Mouse (Mus musculus) gastrocnemius, adult 2 months (tissue): ENCODE measurements around the gene Eif2b4. TPM values are rescaled to one million over a fixed set of nuclear protein-coding genes. Genes with fewer than 3 reads are reported as not detected.
"Not testable (repeated sequence)": the region's sequence is repeated elsewhere in the genome, so short reads cannot be mapped to it uniquely, and the experiment has no call there.

ENCODE experiments used
- DNase-seq: peaks from one replicate; pipeline ENCODE4 v3.0.0; 2022
- H3K27ac ChIP-seq: fragments of 200-600 bp; 2 replicates; pipeline ENCODE4 v1.8.1; 2022; ENCODE audit warnings: mild to moderate bottlenecking
- H3K4me3 ChIP-seq: fragments of 200-600 bp; 2 replicates; pipeline ENCODE4 v1.8.1; 2022; ENCODE audit warnings: mild to moderate bottlenecking, moderate library complexity
- CTCF ChIP-seq: fragments of 200-600 bp; IDR thresholded peaks from 2 replicates; pipeline ENCODE4 v1.8.1; 2022; ENCODE audit warnings: antibody characterized with exemption, mild to moderate bottlenecking, moderate library complexity
- intact Hi-C: fragments of 180-260 bp; cut with DNase I; formaldehyde crosslinking; loops from one replicate; pipeline ENCODE4 v1.15.1; 2025
- total RNA-seq, 2 experiments: library from RNA; stranded (reverse); gene quantifications; 2 replicates each; pipeline ENCODE4 v1.2.3; 2021

The Eif2b4 gene
- total RNA-seq, 2 experiments from 2014 or later: 39.5 to 53.9 TPM

DNA sequence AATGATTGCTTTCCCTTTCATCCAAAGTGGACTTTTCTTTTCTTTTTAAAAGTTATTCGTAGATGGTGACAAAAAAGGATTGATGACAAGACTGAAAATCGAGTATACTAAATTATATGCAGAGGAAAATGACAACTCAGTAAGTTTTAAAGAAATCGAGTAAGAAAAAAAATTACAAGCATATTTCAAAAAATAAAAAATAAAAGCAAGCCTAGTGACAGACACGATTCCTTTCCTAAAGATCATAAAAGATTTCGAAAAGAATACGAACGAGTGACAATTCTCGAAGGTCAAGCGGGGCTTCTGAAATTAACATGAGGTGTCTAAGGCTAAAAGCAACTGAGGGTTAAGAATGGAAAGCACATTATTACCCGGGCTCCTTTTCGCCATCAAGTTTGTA is 26.2 kb upstream of the Eif2b4 start:
- intact Hi-C loops: loop anchor here (5.0 kb wide), 1 partner anchor 108 kb away; no protein-coding TSS in a partner anchor

GRCm38 (mm10) chr5:31219070-31219469 is 25.8 kb upstream of the Eif2b4 start:
- no peak for DNase-seq
- Histone ChIP-seq H3K27ac (peak overlapping the region; percentile 96), H3K4me3 (peak overlapping the region; percentile 98)
- peak; percentile 51 for TF ChIP-seq CTCF
- intact Hi-C loops: loop anchor here (5.0 kb wide), 1 partner anchor 108 kb away; no protein-coding TSS in a partner anchor

More for the DNA sequence above, 26.2 kb upstream of the Eif2b4 start:
- TF ChIP-seq CTCF: no peak
- Histone ChIP-seq H3K4me3 (peak overlapping the region; percentile 98), H3K27ac (peak overlapping the region; percentile 96)
- no peak for DNase-seq

DNA sequence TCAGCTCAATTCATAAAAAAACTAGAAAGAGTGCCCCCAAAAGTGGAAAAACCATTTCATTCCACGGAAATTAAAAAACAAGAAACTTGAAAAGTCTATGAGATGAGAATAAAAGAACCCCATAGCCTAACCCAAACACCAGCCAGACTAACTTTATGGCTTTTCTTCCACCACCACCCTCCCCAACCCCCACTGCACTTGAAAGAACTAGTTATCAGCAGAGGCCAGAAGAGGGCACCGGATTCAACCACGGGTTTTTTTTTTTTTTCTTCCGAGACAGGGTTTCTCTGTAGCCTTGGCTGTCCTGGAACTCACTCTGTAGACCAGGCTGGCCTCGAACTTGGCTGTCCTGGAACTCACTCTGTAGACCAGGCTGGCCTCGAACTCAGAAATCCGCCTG is 25.1 kb upstream of the Eif2b4 start:
- TF ChIP-seq CTCF: no peak
- intact Hi-C loops: loop anchor here (5.0 kb wide), 1 partner anchor 109 kb away; no protein-coding TSS in a partner anchor
- Histone ChIP-seq H3K27ac (no peak overlapping the region), H3K4me3 (no peak overlapping the region)
- DNase-seq: no peak

DNA sequence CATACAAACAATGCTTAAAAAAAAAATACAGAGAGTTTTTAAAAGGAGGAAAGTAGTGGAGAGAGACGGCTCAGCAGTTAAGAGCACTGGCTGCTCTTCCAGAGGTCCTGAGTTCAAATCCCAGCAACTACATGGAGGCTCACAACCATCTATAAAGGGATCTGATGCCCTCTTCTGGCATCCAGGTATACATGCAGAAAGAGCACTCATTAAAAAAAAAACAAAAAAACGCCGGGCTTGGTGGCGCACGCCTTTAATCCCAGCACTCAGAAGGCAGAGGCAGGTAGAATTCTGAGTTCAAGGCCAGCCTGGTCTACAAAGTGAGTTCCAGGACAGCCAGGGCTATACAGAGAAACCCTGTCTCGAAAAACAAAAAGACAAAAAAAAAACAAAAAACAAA is 23.3 kb upstream of the Eif2b4 start:
- intact Hi-C loops: loop anchor here (5.0 kb wide), 1 partner anchor 111 kb away; no protein-coding TSS in a partner anchor
- H3K4me3 ChIP-seq, H3K27ac ChIP-seq, DNase-seq: not testable (repeated sequence)

- no peak for TF ChIP-seq CTCF
- H3K27ac ChIP-seq: no peak overlapping the region
- H3K4me3 ChIP-seq: no peak overlapping the region
- no peak for DNase-seq
- intact Hi-C loops: no loop called here
Measured at GRCm38 (mm10) chr5:31204421-31204820, 11.2 kb upstream of the Eif2b4 start.

DNA sequence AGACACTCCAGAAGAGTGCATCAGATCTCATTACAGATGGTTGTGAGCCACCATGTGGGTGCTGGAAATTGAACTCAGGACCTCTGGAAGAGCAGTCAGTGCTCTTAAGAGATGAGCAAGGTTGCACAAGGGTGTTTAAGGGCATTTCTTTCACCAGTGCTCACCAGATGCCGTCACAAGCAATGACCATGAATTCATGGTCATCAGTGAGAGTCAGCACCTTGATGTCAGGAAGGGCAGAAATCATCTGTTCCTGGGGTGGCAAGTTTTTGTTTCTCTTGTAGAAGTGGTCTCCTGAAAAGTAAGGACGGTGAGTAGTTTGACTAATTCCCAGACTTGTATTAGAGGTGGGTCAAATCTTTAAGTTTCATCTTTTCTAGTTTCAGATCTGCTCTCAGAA is 10.6 kb upstream of the Eif2b4 start:
- Histone ChIP-seq H3K27ac (no peak overlapping the region), H3K4me3 (no peak overlapping the region)
- TF ChIP-seq CTCF: no peak
- DNase-seq: no peak
- intact Hi-C loops: loop anchor here (2.0 kb wide), 1 partner anchor 17 kb away; the partner anchor contains the start of gene Ppm1g

DNA sequence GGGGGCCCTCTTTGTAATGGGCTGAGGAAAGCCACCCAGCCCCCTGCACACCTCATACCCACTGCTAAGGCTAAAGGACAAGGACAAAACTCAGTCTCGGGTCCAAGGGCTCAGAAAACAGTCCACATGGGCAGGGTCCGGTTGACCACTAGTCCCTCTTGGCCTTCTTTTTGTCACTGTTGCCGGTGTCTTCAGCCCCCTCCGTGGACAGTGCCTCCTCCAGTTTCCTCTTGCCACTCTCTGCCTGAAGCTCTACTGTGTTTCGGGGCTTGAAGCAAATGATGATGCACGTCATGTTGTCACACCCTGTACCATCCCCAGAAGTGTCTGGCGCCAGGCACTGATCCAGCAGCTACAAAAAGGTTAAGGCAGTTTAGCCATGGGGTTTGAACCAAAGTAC is 9.7 kb upstream of the Eif2b4 start:
- peak overlapping the region; percentile 93 for H3K27ac ChIP-seq
- no peak for TF ChIP-seq CTCF
- intact Hi-C loops: loop anchor here (2.0 kb wide), 1 partner anchor 18 kb away; the partner anchor contains the start of gene Ppm1g
- H3K4me3 ChIP-seq: peak overlapping the region; percentile 91
- DNase-seq: no peak

DNA sequence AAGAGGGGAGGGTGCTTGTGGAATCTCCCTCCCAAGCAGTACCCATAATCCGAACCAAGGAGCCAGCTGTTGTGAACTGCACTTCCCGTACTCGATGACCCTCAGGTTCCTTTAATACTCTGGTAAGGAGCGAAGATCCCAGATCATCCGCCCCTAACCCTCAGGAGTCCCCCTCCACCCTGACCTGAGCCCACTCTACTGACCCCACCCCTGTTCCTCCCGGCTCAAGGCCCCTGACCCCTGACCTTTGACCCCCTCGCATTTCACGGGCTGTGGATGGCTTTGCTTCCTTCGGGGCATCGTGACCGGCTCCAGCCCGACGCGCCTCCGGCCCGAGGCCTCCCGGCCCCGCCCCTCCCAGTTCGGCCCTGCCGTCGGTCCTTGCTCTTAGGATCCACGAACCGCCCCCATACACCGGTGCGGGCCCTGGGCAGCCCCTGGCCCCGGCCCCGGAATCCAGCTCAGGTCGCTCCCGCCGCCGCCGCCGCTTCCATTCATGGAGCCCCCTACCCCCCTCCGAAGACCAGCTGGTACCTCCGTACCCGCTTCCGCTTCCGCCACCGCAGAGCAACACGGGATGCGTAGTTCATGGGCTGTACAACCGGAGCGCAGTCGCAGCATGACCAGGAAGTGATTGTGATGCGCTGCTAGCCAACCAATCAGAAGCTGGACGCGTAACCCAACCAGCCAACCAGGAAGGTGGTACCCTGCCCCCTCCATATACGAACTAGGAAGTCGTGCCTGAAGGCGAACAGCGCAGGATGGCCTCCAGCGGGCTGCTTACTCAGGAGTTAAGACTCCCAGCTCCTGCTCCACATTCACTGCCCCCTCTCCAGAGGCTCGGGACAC is 8.7 kb upstream of the Eif2b4 start, which contains the start of gene Zfp513:
TSS of gene Zfp513 (minus strand) at position 562 of the 849 bp plus-strand sequence.
- DNase-seq: peak; percentile 96
- intact Hi-C loops: loop anchor here (2.0 kb wide), 1 partner anchor 19 kb away; the partner anchor contains the start of gene Ppm1g
- TF ChIP-seq CTCF: no peak
- Histone ChIP-seq H3K27ac (peak within 1 kb of the TSS; percentile 93), H3K4me3 (peak within 1 kb of the TSS; percentile 91)

- TF ChIP-seq CTCF: no peak
- Histone ChIP-seq H3K4me3 (peak overlapping the region; percentile 91), H3K27ac (peak overlapping the region; percentile 93)
- intact Hi-C loops: no loop called here
- DNase-seq: peak; percentile 24
Measured at GRCm38 (mm10) chr5:31201042-31201741, 8.0 kb upstream of the Eif2b4 start.

GRCm38 (mm10) chr5:31200327-31200768 is 7.1 kb upstream of the Eif2b4 start:
- peak; percentile 47 for DNase-seq
- intact Hi-C loops: no loop called here
- TF ChIP-seq CTCF: no peak
- Histone ChIP-seq H3K4me3 (peak overlapping the region; percentile 91; the same call in 1 of the 2 replicates), H3K27ac (no peak overlapping the region)

DNA sequence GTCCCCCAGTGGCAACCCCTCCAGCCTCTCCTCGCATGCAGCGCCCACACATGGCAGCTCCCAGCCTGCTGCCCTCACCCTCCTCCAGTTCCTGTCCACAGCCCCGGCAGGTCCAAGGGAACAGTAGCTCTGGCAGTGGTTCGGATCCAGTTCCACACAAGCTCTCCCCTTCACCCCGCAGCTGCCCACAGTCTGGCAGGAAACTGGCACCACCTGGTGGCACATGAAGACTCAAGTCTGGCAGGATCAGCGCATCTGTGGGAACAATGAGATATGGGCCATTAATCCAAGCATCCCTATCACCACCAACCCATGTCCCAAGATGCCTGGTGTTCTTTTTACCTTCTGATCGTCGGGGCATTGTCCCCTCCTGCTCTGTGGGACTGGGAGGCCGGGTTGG is 6.7 kb upstream of the Eif2b4 start:
- no peak overlapping the region for H3K27ac ChIP-seq
- DNase-seq: peak; percentile 37
- no peak overlapping the region for H3K4me3 ChIP-seq
- no peak for TF ChIP-seq CTCF
- intact Hi-C loops: no loop called here

- intact Hi-C loops: no loop called here
- no peak for DNase-seq
- H3K27ac ChIP-seq: no peak overlapping the region
- H3K4me3 ChIP-seq: no peak overlapping the region
- no peak for TF ChIP-seq CTCF
Measured at GRCm38 (mm10) chr5:31199321-31199892, 6.2 kb upstream of the Eif2b4 start.
